10 mouse cellular contexts compared by ENCODE assay signal in genomic region chr10:117570091-117570970, GRCm38 (mm10). TPM values are rescaled to one million over a fixed set of nuclear protein-coding genes. Genes with fewer than 3 reads are reported as not detected.
DNase-seq lines count a peak whose midpoint lies in the region; ATAC-seq and TF ChIP-seq lines count a peak whose summit lies in the region.
"Had no signal": no experiment of that assay in that cellular context is flagged by ENCODE, and none has a peak within 500 bp of the region (broad histone marks: within the 10 kb centered on the region; RNA-seq: fewer than 3 reads in every experiment).

No protein-coding gene starts in this region.

- H3K4me3 ChIP-seq in liver, postnatal 0 days (ENCODE audit: low read depth, low read length): no peak overlapping the region
- H3K4me3 ChIP-seq in liver, embryonic 11.5 days (ENCODE audit: low read depth, low read length): no peak overlapping the region
- peak overlapping the region; percentile 29; the same call in 1 of the 2 replicates for H3K4me3 ChIP-seq in forebrain, embryonic 11.5 days (ENCODE audit: low read depth, low read length)
- no peak overlapping the region for H3K4me3 ChIP-seq in hindbrain, embryonic 15.5 days
- H3K4me3 ChIP-seq in neural tube, embryonic 13.5 days: peak overlapping the region; percentile 29; the same call in 1 of the 2 replicates

- no peak for DNase-seq in liver, postnatal 0 days
- no peak for DNase-seq in liver, embryonic 11.5 days (ENCODE audit: low spot score)
- DNase-seq in forebrain, embryonic 11.5 days (ENCODE audit: low spot score): no peak
- DNase-seq in left cerebral cortex, postnatal 14 days (ENCODE audit: low spot score in 2 of 2): no peak
- DNase-seq: lung, postnatal 4 days; right cerebral cortex, postnatal 4 days had no signal

- TF ChIP-seq CTCF in liver, postnatal 0 days (IDR thresholded peaks at IDR 0.05; ENCODE audit: low read depth): no peak

- H3K36me3 ChIP-seq in liver, postnatal 0 days (replicated peaks; ENCODE audit: insufficient read depth, low read length): no peaks in the 10 kb centered on the region
- H3K36me3 ChIP-seq in liver, embryonic 11.5 days (ENCODE audit: control insufficient read depth, insufficient read depth, low read length): peaks cover 2% of the 10 kb centered on the region; the same call in 1 of the 2 replicates
- H3K36me3 ChIP-seq in forebrain, embryonic 11.5 days (ENCODE audit: control insufficient read depth, insufficient read depth, low read length): no peaks in the 10 kb centered on the region
- H3K36me3 ChIP-seq in hindbrain, embryonic 15.5 days: no peaks in the 10 kb centered on the region
- no peaks in the 10 kb centered on the region for H3K36me3 ChIP-seq in neural tube, embryonic 13.5 days
- H3K36me3 ChIP-seq: kidney, embryonic 15.5 days had no signal

- H3K27ac ChIP-seq in liver, postnatal 0 days (ENCODE audit: low read depth): no peak overlapping the region
- no peak overlapping the region for H3K27ac ChIP-seq in liver, embryonic 11.5 days (ENCODE audit: low read depth, low read length)
- H3K27ac ChIP-seq in forebrain, embryonic 11.5 days (ENCODE audit: low read depth, low read length): no peak overlapping the region
- H3K27ac ChIP-seq in hindbrain, embryonic 15.5 days (replicated peaks): no peak overlapping the region
- no peak overlapping the region for H3K27ac ChIP-seq in neural tube, embryonic 13.5 days (replicated peaks)
- H3K27ac ChIP-seq: kidney, embryonic 15.5 days had no signal

- H3K4me2 ChIP-seq in liver, postnatal 0 days (ENCODE audit: low read depth, low read length): peak overlapping the region; percentile 67
- H3K4me2 ChIP-seq in liver, embryonic 11.5 days: no peak overlapping the region
- H3K4me2 ChIP-seq in forebrain, embryonic 11.5 days (ENCODE audit: low read depth, low read length, severe bottlenecking): peak overlapping the region; percentile 57
- H3K4me2 ChIP-seq in hindbrain, embryonic 15.5 days: peak overlapping the region; percentile 80; the same call in 1 of the 2 replicates
- peak overlapping the region; percentile 57 for H3K4me2 ChIP-seq in neural tube, embryonic 13.5 days

- no peak overlapping the region for H3K9ac ChIP-seq in liver, postnatal 0 days (replicated peaks)
- H3K9ac ChIP-seq in liver, embryonic 11.5 days (ENCODE audit: low read depth, low read length): no peak overlapping the region
- H3K9ac ChIP-seq in forebrain, embryonic 11.5 days (ENCODE audit: low read length): no peak overlapping the region
- H3K9ac ChIP-seq in hindbrain, embryonic 15.5 days: no peak overlapping the region
- peak overlapping the region; percentile 52; the same call in 1 of the 2 replicates for H3K9ac ChIP-seq in neural tube, embryonic 13.5 days

- peaks cover 4% of the 10 kb centered on the region; the same call in 1 of the 2 replicates for H3K27me3 ChIP-seq in liver, postnatal 0 days (ENCODE audit: insufficient read depth, low read length)
- H3K27me3 ChIP-seq in liver, embryonic 11.5 days (replicated peaks; ENCODE audit: control insufficient read depth, insufficient read depth, low read length): peaks cover 25% of the 10 kb centered on the region
- peaks cover 11% of the 10 kb centered on the region for H3K27me3 ChIP-seq in forebrain, embryonic 11.5 days (ENCODE audit: control insufficient read depth, insufficient read depth, low read length)
- H3K27me3 ChIP-seq in hindbrain, embryonic 15.5 days: peaks cover 13% of the 10 kb centered on the region
- H3K27me3 ChIP-seq in neural tube, embryonic 13.5 days: peaks cover 14% of the 10 kb centered on the region

- no peaks in the 10 kb centered on the region for H3K4me1 ChIP-seq in liver, postnatal 0 days (ENCODE audit: insufficient read depth)
- H3K4me1 ChIP-seq in liver, embryonic 11.5 days (replicated peaks; ENCODE audit: control insufficient read depth, insufficient read depth, low read length): no peaks in the 10 kb centered on the region; the same call in 1 of the 2 replicates
- peaks cover 3% of the 10 kb centered on the region; the same call in 1 of the 2 replicates for H3K4me1 ChIP-seq in forebrain, embryonic 11.5 days (replicated peaks; ENCODE audit: control insufficient read depth, insufficient read depth, low read length)
- peaks cover 18% of the 10 kb centered on the region for H3K4me1 ChIP-seq in hindbrain, embryonic 15.5 days (replicated peaks)
- peaks cover 23% of the 10 kb centered on the region for H3K4me1 ChIP-seq in neural tube, embryonic 13.5 days (replicated peaks)

- no peak for TF ChIP-seq EP300 in liver, postnatal 0 days (IDR thresholded peaks at IDR 0.05; ENCODE audit: low read depth)

- intact Hi-C loops in left cerebral cortex, postnatal 14 days (cut with DNase I): no loop called here

- WGBS in liver, postnatal 0 days (ENCODE audit: insufficient replicate concordance): 62% methylated on average over 8 of the region's 8 CpGs
- 60% methylated on average over 8 of the region's 8 CpGs for WGBS in liver, embryonic 11.5 days
- 63% methylated on average over 8 of the region's 8 CpGs for WGBS in forebrain, embryonic 11.5 days
- 59% methylated on average over 8 of the region's 8 CpGs for WGBS in hindbrain, embryonic 15.5 days
- WGBS in neural tube, embryonic 13.5 days: 57% methylated on average over 8 of the region's 8 CpGs

- H3K9me3 ChIP-seq in liver, postnatal 0 days (ENCODE audit: low read length): peaks cover 3% of the 10 kb centered on the region; the same call in 1 of the 2 replicates
- H3K9me3 ChIP-seq in liver, embryonic 11.5 days (ENCODE audit: control insufficient read depth, low read length): no peaks in the 10 kb centered on the region
- H3K9me3 ChIP-seq in forebrain, embryonic 11.5 days (ENCODE audit: control insufficient read depth, low read length): no peaks in the 10 kb centered on the region; the same call in 1 of the 2 replicates
- no peaks in the 10 kb centered on the region for H3K9me3 ChIP-seq in hindbrain, embryonic 15.5 days
- peaks cover 3% of the 10 kb centered on the region; the same call in 1 of the 2 replicates for H3K9me3 ChIP-seq in neural tube, embryonic 13.5 days
- H3K9me3 ChIP-seq: kidney, embryonic 15.5 days had no signal

- ATAC-seq in liver, postnatal 0 days: no peak
- ATAC-seq in liver, embryonic 11.5 days (replicated peaks; ENCODE audit: low FRiP score): no peak
- ATAC-seq in forebrain, embryonic 11.5 days (replicated peaks; ENCODE audit: low FRiP score): no peak; the same call in 1 of the 2 replicates
- no peak for ATAC-seq in hindbrain, embryonic 15.5 days (ENCODE audit: low FRiP score, low read depth)
- no peak for ATAC-seq in neural tube, embryonic 13.5 days (ENCODE audit: low read depth)
- no peak for ATAC-seq in erythroid progenitor cell, adult 5-6 weeks (replicated peaks; ENCODE audit: low FRiP score, poor library complexity, severe bottlenecking)

RNA-seq across cellular contexts. Expression of gene Cpm, which starts 59.0 kb away (rescaled TPM):
- polyA plus RNA-seq in liver, postnatal 0 days (2015; fragmentation: Nextera tagmentation; extraction: Ambion mirVana): 7.0 and 7.7 TPM in 2 replicates
- polyA plus RNA-seq in liver, embryonic 11.5 days (2014; fragmentation: Nextera tagmentation; extraction: Ambion mirVana): 55.7 and 55.9 TPM in 2 replicates
- polyA plus RNA-seq in forebrain, embryonic 11.5 days (2014; fragmentation: Nextera tagmentation; extraction: Ambion mirVana): 4.1 and 5.0 TPM in 2 replicates
- 2.8 and 3.3 TPM in 2 replicates for polyA plus RNA-seq in hindbrain, embryonic 15.5 days (2015; fragmentation: Nextera tagmentation; extraction: Ambion mirVana)
- polyA plus RNA-seq in neural tube, embryonic 13.5 days (2015; fragmentation: Nextera tagmentation; extraction: Ambion mirVana): 6.2 and 6.9 TPM in 2 replicates
- total RNA-seq in left cerebral cortex, postnatal 14 days (2021): 1 to 10 TPM; 3.2 to 3.6 TPM
- total RNA-seq in erythroid progenitor cell, adult 5-6 weeks (2015; ENCODE audit: low replicate concordance): 3.2 and 5.4 TPM in 2 replicates
- 1.9 and 9.6 TPM in 2 replicates for total RNA-seq in erythroid progenitor cell, adult 5-6 weeks (2017; ENCODE audit: low replicate concordance)

Comparison
In these comparisons a context has a peak if more than half of its experiments do, and no peak if none do; other contexts are left out.
1. H3K4me3 ChIP-seq: peak in forebrain, embryonic 11.5 days (single experiment) and neural tube, embryonic 13.5 days (single experiment); none in liver, postnatal 0 days (single experiment), liver, embryonic 11.5 days (single experiment) and hindbrain, embryonic 15.5 days (single experiment).